Mouse (Mus musculus): ENCODE measurements around the gene Schip1. TPM values are rescaled to one million over a fixed set of nuclear protein-coding genes. Genes with fewer than 3 reads are reported as not detected.

The Schip1 gene
- polyA plus RNA-seq, 1 experiment from 2014 or later, result 48.0 TPM

DNA sequence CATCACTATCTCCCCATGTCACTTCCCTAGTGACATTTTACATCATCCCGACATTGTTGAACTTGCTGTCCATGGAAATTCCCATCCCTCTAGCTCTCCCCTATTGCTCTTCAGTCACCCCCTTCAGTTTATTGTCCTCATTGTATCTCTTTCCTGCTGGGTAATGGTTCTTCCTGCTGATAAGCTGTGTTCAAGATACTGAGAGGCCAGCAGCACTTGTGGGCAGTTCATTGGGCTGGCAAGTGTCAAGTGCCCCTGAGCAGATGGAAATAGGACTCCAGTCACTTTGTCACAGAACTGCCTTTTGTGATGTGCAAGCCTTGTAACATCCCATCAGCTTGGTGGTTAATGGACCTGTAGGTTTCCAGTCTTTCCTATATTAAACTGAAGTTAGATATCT, 241.0 kb downstream of the Schip1 start:
- Histone ChIP-seq H3K4me3 (no peak overlapping the region), H3K36me3 (replicated peaks) (no peaks in the 10 kb centered on the region)
- WGBS, result 54% methylated on average over 1 of the region's 1 CpGs

DNA sequence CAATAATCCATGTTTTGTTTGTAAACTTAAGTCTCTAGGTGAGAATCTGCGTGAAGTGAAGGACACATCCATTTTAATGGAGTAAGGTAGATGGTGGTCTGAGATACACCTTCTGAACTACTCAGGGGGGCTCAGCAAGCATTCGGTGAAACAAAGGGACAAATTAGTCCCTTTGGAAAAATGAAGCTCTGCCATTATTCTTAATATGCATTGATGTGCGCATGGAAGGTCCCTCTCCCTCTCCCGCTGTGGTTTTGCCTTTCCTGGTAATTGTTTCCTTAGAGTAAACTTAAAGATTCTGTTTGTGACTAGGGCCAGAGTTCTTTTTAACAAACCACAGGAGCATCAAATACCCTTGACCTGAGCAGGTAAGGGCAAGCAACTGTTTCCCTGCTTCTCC, 242.1 kb downstream of the Schip1 start:
- Histone ChIP-seq H3K4me3 (no peak overlapping the region), H3K36me3 (replicated peaks) (no peaks in the 10 kb centered on the region), H3K27me3 (ENCODE audit: poor library complexity, severe bottlenecking) (no peaks in the 10 kb centered on the region), H3K9me3 (no peaks in the 10 kb centered on the region), H3K27ac (no peak overlapping the region), H3K4me1 (peaks cover 15% of the 10 kb centered on the region)
- DNase-seq (ENCODE audit: extremely low spot score, low spot score), result no peak
- 26% methylated on average over 4 of the region's 4 CpGs for WGBS

More for the DNA sequence above, 241.0 kb downstream of the Schip1 start:
- H3K4me1 ChIP-seq, result peaks cover 15% of the 10 kb centered on the region
- no peak for DNase-seq (ENCODE audit: extremely low spot score, low spot score)
- no peaks in the 10 kb centered on the region for H3K27me3 ChIP-seq (ENCODE audit: poor library complexity, severe bottlenecking)
- H3K27ac ChIP-seq, result no peak overlapping the region
- H3K9me3 ChIP-seq, result no peaks in the 10 kb centered on the region

DNA sequence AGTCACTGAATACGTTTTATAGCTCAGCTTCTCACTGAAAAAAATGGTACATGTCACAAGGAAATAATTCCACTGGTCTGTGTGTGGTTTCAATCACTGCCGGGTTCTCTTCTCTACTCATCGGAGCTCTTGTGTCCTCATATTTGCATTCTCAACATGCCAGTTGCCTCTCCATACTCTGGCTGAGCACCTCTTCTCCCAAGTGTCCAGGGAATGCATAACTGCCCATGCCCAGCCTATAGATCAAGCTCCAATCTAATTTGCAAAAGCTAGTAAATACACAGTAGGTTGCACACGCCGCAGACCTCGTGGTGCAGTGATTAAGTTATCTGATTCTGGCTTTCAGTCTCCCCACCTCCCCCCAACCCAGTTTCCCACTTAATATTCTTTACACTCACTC, 261.0 kb downstream of the Schip1 start:
- Histone ChIP-seq H3K27me3 (ENCODE audit: poor library complexity, severe bottlenecking) (no peaks in the 10 kb centered on the region), H3K4me3 (no peak overlapping the region), H3K36me3 (replicated peaks) (no peaks in the 10 kb centered on the region), H3K9me3 (no peaks in the 10 kb centered on the region), H3K27ac (no peak overlapping the region), H3K4me1 (no peaks in the 10 kb centered on the region)
- 86% methylated on average over 6 of the region's 6 CpGs for WGBS
- no peak for DNase-seq (ENCODE audit: extremely low spot score, low spot score)

DNA sequence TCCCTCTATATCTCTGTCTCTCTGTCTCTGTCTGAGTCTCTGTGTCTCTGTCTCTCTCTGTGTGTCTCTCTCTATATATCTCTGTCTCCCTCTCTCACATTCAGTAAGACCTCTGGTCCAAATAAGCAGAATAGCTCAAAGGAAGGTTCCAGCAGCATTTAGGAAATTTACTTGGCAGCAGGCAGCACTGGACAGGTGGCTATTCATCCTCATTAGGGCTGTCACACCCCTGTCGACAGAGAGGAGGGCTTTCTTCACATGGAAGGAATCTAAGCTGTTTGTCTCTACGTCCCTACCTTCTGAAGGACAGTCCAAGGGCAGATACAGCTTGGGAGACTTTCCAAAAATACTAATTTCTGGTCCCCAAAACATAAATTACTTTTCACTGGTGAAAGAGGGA, 267.9 kb downstream of the Schip1 start:
- H3K9me3 ChIP-seq, result no peaks in the 10 kb centered on the region
- DNase-seq (ENCODE audit: extremely low spot score, low spot score), result no peak
- no peaks in the 10 kb centered on the region for H3K36me3 ChIP-seq (replicated peaks)
- no peaks in the 10 kb centered on the region for H3K27me3 ChIP-seq (ENCODE audit: poor library complexity, severe bottlenecking)
- H3K4me3 ChIP-seq, result no peak overlapping the region
- 71% methylated on average over 2 of the region's 2 CpGs for WGBS
- H3K4me1 ChIP-seq, result no peaks in the 10 kb centered on the region
- no peak overlapping the region for H3K27ac ChIP-seq

DNA sequence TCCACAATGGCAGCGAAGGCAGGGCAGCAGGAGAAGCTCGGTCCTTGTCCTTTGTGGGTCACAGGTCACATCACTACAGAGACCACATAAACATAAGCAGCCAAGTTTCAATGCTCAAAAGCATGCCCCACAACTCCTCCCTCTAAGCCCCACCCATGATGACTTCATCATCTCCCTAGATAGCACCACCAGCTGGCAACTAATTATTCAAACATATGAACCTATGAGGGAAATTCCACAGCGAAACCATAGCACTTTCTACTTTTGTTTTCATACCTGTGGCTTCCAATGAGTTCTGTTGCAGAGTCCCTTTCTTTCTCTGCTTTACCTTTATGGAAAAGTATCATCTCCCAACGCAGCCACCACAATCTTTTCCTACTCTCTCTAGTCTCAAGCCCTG, 270.9 kb downstream of the Schip1 start:
- Histone ChIP-seq H3K4me3 (no peak overlapping the region), H3K9me3 (no peaks in the 10 kb centered on the region), H3K27me3 (ENCODE audit: poor library complexity, severe bottlenecking) (no peaks in the 10 kb centered on the region), H3K27ac (no peak overlapping the region), H3K4me1 (no peaks in the 10 kb centered on the region), H3K36me3 (replicated peaks) (no peaks in the 10 kb centered on the region)
- 96% methylated on average over 4 of the region's 4 CpGs for WGBS
- DNase-seq (ENCODE audit: extremely low spot score, low spot score), result no peak

DNA sequence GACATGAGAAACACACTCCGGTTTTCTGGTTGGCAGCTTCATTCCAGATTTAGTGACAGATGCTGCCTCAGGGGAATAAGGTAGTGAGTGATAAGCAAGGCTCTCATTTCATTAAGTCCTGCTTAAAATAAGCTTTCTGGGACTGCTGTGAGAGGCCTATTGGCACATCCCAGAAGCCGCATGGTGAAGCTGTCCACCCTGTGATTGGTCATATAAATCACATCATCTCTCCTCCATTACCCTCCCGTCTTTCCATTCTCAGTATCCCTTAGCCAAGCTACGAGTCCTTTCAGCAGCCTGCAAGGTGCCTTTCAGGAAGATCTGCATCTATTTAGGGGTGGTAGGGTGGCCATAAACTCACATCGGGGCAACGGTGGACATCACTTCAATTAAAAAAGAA, 286.0 kb downstream of the Schip1 start:
- no peak overlapping the region for H3K27ac ChIP-seq
- DNase-seq (ENCODE audit: extremely low spot score, low spot score), result no peak
- 91% methylated on average over 6 of the region's 6 CpGs for WGBS

GRCm38 (mm10) chr3:68351461-68351860, 286.9 kb downstream of the Schip1 start:
- H3K4me3 ChIP-seq, result no peak overlapping the region
- DNase-seq (ENCODE audit: extremely low spot score, low spot score), result no peak
- H3K9me3 ChIP-seq, result no peaks in the 10 kb centered on the region; the same call in 1 of the 2 replicates
- H3K36me3 ChIP-seq (replicated peaks), result no peaks in the 10 kb centered on the region
- no peak overlapping the region for H3K27ac ChIP-seq
- H3K27me3 ChIP-seq (ENCODE audit: poor library complexity, severe bottlenecking), result no peaks in the 10 kb centered on the region
- WGBS, result 75% methylated on average over 3 of the region's 3 CpGs
- no peaks in the 10 kb centered on the region for H3K4me1 ChIP-seq

More for the DNA sequence above, 286.0 kb downstream of the Schip1 start:
- Histone ChIP-seq H3K36me3 (replicated peaks) (no peaks in the 10 kb centered on the region), H3K4me3 (no peak overlapping the region), H3K9me3 (no peaks in the 10 kb centered on the region; the same call in 1 of the 2 replicates), H3K4me1 (no peaks in the 10 kb centered on the region), H3K27me3 (ENCODE audit: poor library complexity, severe bottlenecking) (no peaks in the 10 kb centered on the region)

GRCm38 (mm10) chr3:68352961-68353360, 288.4 kb downstream of the Schip1 start:
- Histone ChIP-seq H3K4me1 (no peaks in the 10 kb centered on the region), H3K4me3 (no peak overlapping the region), H3K36me3 (replicated peaks) (no peaks in the 10 kb centered on the region), H3K9me3 (no peaks in the 10 kb centered on the region; the same call in 1 of the 2 replicates), H3K27ac (no peak overlapping the region), H3K27me3 (ENCODE audit: poor library complexity, severe bottlenecking) (no peaks in the 10 kb centered on the region)
- no peak for DNase-seq (ENCODE audit: extremely low spot score, low spot score)
- WGBS, result 91% methylated on average over 7 of the region's 7 CpGs

DNA sequence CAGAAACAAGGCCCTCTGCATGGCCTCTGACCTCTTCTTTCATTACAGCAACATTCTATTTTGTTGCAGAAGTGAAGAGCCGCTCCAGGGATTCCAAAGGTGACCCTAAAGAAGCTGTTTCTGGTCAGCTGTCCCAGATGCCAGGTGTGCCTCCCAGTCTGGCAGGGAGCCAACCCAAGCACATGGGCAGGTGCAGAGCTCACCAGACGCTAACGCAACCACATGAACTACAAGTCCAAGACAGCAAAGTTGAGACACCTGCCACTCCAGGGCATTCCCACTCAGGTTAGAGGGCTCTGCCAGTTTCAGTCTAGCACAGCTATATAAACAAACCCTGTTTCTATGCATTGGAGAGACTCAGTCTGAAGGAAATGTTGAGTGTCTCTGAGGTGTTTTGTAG, 288.9 kb downstream of the Schip1 start:
- H3K27ac ChIP-seq, result no peak overlapping the region
- H3K4me1 ChIP-seq, result no peaks in the 10 kb centered on the region
- H3K9me3 ChIP-seq, result no peaks in the 10 kb centered on the region; the same call in 1 of the 2 replicates
- DNase-seq (ENCODE audit: extremely low spot score, low spot score), result no peak
- H3K4me3 ChIP-seq, result no peak overlapping the region
- 86% methylated on average over 3 of the region's 3 CpGs for WGBS
- no peaks in the 10 kb centered on the region for H3K36me3 ChIP-seq (replicated peaks)
- no peaks in the 10 kb centered on the region for H3K27me3 ChIP-seq (ENCODE audit: poor library complexity, severe bottlenecking)

DNA sequence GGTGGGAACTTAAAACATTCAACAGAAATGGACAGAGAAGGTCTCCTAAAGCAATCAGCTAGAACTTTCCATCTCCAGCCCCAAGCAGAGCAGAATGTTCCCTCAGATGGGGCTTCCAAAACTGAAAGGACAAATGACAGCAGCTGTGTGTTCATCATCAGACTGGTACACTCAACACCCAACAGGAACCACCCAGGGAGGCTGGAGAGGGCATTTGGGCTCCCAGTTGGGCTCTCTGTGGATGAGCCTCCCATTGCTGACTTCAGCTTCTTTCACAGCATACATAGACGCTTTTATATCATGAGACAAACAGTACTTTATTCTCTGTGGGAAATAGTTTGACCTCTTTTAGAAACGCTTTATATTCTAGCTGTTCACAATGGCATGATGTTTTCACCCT, 291.9 kb downstream of the Schip1 start:
- H3K4me1 ChIP-seq, result no peaks in the 10 kb centered on the region
- WGBS, result 94% methylated on average over 2 of the region's 2 CpGs
- no peaks in the 10 kb centered on the region for H3K27me3 ChIP-seq (ENCODE audit: poor library complexity, severe bottlenecking)
- H3K4me3 ChIP-seq, result no peak overlapping the region
- no peak overlapping the region for H3K27ac ChIP-seq
- H3K9me3 ChIP-seq, result no peaks in the 10 kb centered on the region; the same call in 1 of the 2 replicates
- DNase-seq (ENCODE audit: extremely low spot score, low spot score), result no peak
- no peaks in the 10 kb centered on the region for H3K36me3 ChIP-seq (replicated peaks)

GRCm38 (mm10) chr3:68368029-68368428, 303.4 kb downstream of the Schip1 start:
- Histone ChIP-seq H3K9me3 (no peaks in the 10 kb centered on the region), H3K27ac (no peak overlapping the region), H3K4me1 (no peaks in the 10 kb centered on the region), H3K36me3 (replicated peaks) (no peaks in the 10 kb centered on the region), H3K4me3 (no peak overlapping the region), H3K27me3 (ENCODE audit: poor library complexity, severe bottlenecking) (no peaks in the 10 kb centered on the region)
- no peak for DNase-seq (ENCODE audit: extremely low spot score, low spot score)

DNA sequence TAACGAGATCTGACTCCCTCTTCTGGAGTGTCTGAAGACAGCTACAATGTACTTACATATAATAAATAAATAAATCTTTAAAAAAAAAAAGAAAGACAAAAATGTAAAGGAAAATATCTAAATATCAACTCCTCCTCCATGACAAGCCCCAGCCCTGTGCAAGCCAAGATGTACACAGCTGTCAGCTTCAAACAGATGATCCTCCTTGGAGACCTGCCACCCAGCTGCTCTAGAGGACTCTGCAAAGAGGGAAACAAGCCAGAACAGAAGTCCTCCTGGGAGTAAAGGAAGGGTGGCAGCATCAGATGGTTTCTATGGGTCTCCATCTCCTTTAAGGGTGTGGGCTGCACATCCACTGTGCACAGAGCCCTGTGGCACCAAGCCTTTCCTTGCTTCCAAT, 308.3 kb downstream of the Schip1 start:
- no peak overlapping the region for H3K27ac ChIP-seq
- no peak overlapping the region for H3K4me3 ChIP-seq
- 100% methylated on average over 1 of the region's 1 CpGs for WGBS
- no peaks in the 10 kb centered on the region for H3K4me1 ChIP-seq
- no peak for DNase-seq (ENCODE audit: extremely low spot score, low spot score)
- no peaks in the 10 kb centered on the region for H3K9me3 ChIP-seq
- no peaks in the 10 kb centered on the region for H3K27me3 ChIP-seq (ENCODE audit: poor library complexity, severe bottlenecking)
- no peaks in the 10 kb centered on the region for H3K36me3 ChIP-seq (replicated peaks)

DNA sequence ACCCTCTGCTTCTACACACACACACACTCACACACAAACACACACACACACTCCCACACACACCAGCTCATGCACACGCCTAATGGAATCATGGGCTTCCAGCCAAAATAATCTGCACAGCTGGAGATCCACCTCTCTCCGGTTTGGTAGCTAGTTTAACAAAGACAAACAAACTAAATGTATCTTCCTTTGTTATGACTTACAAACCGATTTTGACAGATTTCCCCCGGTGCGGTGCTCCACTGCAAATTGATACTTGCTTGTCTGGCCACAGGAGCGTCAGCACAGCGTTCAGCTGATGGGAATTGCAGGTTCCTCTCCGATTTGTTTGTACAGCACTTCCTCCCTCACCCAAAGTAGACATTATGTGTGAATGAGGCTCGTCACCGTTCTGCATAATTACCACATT, 310.5 kb downstream of the Schip1 start:
- H3K4me3 ChIP-seq, result no peak overlapping the region
- H3K27me3 ChIP-seq (ENCODE audit: poor library complexity, severe bottlenecking), result no peaks in the 10 kb centered on the region
- no peaks in the 10 kb centered on the region for H3K9me3 ChIP-seq
- H3K27ac ChIP-seq, result no peak overlapping the region
- no peak for DNase-seq (ENCODE audit: extremely low spot score, low spot score)
- WGBS, result 76% methylated on average over 10 of the region's 10 CpGs
- no peaks in the 10 kb centered on the region for H3K36me3 ChIP-seq (replicated peaks)
- no peaks in the 10 kb centered on the region for H3K4me1 ChIP-seq

All from forebrain, embryonic 10.5 days (tissue).